Mouse (Mus musculus): Measurements from ENCODE around the gene Noxo1. TPM values are rescaled to one million over a fixed set of nuclear protein-coding genes. Genes with fewer than 3 reads are reported as not detected.

The Noxo1 gene
- polyA plus RNA-seq, 1 experiment from 2014 or later, result 1.5 TPM

DNA sequence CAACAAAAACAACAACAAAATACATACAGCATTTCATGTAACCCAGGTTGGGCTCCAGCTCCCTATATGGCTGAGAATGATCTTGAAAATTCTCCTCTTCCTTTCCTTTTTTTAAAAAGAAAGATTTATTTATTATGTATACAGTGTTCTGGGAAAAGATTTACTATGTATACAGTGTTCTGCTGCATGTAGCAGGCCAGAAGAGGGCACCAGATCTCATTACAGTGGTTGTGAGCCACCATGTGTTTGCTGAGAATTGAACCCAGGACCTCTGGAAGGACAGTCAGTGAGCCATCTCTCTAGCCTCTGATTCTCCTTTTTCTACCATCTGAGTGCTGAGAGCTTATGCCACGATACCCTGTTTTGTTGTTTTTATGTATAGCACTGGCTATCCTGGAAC, 38.5 kb downstream of the Noxo1 start:
- H3K9me3 ChIP-seq (replicated peaks), result no peaks in the 10 kb centered on the region
- H3K4me3 ChIP-seq (replicated peaks), result no peak overlapping the region
- WGBS, result 87% methylated on average over 1 of the region's 1 CpGs
- peaks cover 18% of the 10 kb centered on the region for H3K4me1 ChIP-seq
- no peak overlapping the region for H3K27ac ChIP-seq
- H3K27me3 ChIP-seq, result no peaks in the 10 kb centered on the region
- ATAC-seq (replicated peaks; ENCODE audit: low FRiP score), result no peak
- H3K36me3 ChIP-seq, result peaks cover 2% of the 10 kb centered on the region; the same call in 1 of the 2 replicates
- no peak overlapping the region for H3K4me2 ChIP-seq
- H3K9ac ChIP-seq, result no peak overlapping the region

- Histone ChIP-seq H3K27me3 (no peaks in the 10 kb centered on the region), H3K9ac (no peak overlapping the region), H3K36me3 (peaks cover 10% of the 10 kb centered on the region), H3K4me1 (peaks cover 18% of the 10 kb centered on the region), H3K9me3 (replicated peaks) (no peaks in the 10 kb centered on the region), H3K4me2 (peak overlapping the region; percentile 87; the same call in 1 of the 2 replicates), H3K4me3 (replicated peaks) (no peak overlapping the region), H3K27ac (peak overlapping the region; percentile 71)
- WGBS, result 87% methylated on average over 7 of the region's 7 CpGs
- no peak for ATAC-seq (replicated peaks; ENCODE audit: low FRiP score)
Observed at GRCm38 (mm10) chr17:24735446-24735845, 39.4 kb downstream of the Noxo1 start.

- H3K36me3 ChIP-seq, result peaks cover 18% of the 10 kb centered on the region
- no peaks in the 10 kb centered on the region for H3K27me3 ChIP-seq
- H3K4me2 ChIP-seq, result peak within 1 kb of the TSS; percentile 87
- H3K4me3 ChIP-seq (replicated peaks), result peak within 1 kb of the TSS; percentile 68
- H3K9me3 ChIP-seq (replicated peaks), result no peaks in the 10 kb centered on the region
- peak within 1 kb of the TSS; percentile 66 for H3K9ac ChIP-seq
- 1% methylated on average over 29 of the region's 29 CpGs for WGBS
- peak; percentile 96 for ATAC-seq (replicated peaks; ENCODE audit: low FRiP score)
- peak within 1 kb of the TSS; percentile 81 for H3K27ac ChIP-seq
- H3K4me1 ChIP-seq, result peaks cover 18% of the 10 kb centered on the region
Observed at GRCm38 (mm10) chr17:24736330-24737051, 40.5 kb downstream of the Noxo1 start, which contains the start of gene Msrb1. Gene Msrb1 (plus strand): TSS chr17:24736642.

DNA sequence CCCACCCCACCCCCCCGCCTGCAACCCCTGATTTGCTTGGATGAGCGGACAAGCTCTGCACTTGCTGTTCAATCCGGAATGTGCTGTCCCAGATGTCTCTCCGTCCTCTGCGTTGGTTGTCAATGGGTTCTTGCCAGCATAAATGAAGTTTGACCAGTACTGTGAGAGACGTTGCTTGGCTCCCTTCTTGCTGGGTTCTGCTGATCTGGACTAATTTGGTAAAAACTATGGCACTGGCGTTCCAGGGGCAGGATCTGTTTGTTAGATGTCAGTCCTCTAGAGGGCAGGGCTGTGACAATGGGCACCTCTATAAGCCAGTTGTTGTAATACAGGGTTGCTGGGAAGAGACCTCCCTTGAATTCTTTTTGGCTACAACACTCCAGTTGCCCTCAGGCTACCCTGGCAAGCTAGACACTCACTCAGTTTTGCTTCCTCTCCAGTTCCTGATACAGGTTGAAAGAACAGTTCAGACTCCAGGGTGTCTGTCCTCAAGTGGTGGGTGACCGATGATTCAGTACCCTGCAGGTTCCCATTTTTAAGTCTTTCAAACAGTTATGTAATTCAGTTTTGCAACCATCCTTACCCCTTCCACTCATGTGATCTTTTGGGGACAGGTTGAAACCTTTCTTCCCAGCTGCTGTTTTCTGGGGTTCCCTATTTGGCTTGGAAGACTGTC, 41.2 kb downstream of the Noxo1 start:
- Histone ChIP-seq H3K9me3 (replicated peaks) (no peaks in the 10 kb centered on the region), H3K36me3 (peaks cover 24% of the 10 kb centered on the region), H3K4me1 (peaks cover 18% of the 10 kb centered on the region), H3K9ac (peak overlapping the region; percentile 66), H3K4me3 (replicated peaks) (peak overlapping the region; percentile 68), H3K27ac (0 out of 2 replicates have a peak overlapping the region, but pooled peaks have one; percentile 81), H3K27me3 (no peaks in the 10 kb centered on the region), H3K4me2 (peak overlapping the region; percentile 87)
- WGBS, result 24% methylated on average over 8 of the region's 8 CpGs
- ATAC-seq (replicated peaks; ENCODE audit: low FRiP score), result no peak

GRCm38 (mm10) chr17:24738238-24738637, 42.2 kb downstream of the Noxo1 start:
- WGBS, result 76% methylated on average over 4 of the region's 4 CpGs
- no peak overlapping the region for H3K27ac ChIP-seq
- H3K9ac ChIP-seq, result no peak overlapping the region
- peaks cover 31% of the 10 kb centered on the region for H3K36me3 ChIP-seq
- H3K4me1 ChIP-seq, result peaks cover 18% of the 10 kb centered on the region
- H3K9me3 ChIP-seq (replicated peaks), result no peaks in the 10 kb centered on the region
- H3K4me3 ChIP-seq (replicated peaks), result no peak overlapping the region
- no peaks in the 10 kb centered on the region for H3K27me3 ChIP-seq
- ATAC-seq (replicated peaks; ENCODE audit: low FRiP score), result no peak
- H3K4me2 ChIP-seq, result no peak overlapping the region

DNA sequence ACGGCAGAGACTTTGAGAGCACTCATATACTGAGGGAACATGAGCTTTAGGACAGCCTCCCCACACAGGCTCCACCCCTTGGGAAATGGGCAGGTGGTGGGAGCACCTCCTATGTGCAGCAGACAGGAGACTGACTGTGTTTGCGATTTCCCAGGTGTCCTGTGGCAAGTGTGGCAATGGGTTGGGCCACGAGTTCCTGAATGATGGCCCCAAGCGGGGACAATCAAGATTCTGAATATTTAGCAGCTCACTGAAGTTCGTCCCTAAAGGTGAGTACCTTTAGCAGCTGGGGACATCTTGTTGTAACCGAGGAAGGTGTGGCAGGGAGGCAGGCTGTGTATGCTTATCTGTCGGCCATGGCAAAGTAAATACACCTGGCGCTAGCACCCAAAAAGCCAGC, 43.9 kb downstream of the Noxo1 start:
- Histone ChIP-seq H3K27ac (no peak overlapping the region), H3K9ac (no peak overlapping the region), H3K4me2 (no peak overlapping the region), H3K9me3 (replicated peaks) (no peaks in the 10 kb centered on the region), H3K4me3 (replicated peaks) (no peak overlapping the region), H3K27me3 (no peaks in the 10 kb centered on the region), H3K36me3 (peaks cover 31% of the 10 kb centered on the region), H3K4me1 (peaks cover 18% of the 10 kb centered on the region)
- ATAC-seq (replicated peaks; ENCODE audit: low FRiP score), result no peak
- 85% methylated on average over 8 of the region's 8 CpGs for WGBS

DNA sequence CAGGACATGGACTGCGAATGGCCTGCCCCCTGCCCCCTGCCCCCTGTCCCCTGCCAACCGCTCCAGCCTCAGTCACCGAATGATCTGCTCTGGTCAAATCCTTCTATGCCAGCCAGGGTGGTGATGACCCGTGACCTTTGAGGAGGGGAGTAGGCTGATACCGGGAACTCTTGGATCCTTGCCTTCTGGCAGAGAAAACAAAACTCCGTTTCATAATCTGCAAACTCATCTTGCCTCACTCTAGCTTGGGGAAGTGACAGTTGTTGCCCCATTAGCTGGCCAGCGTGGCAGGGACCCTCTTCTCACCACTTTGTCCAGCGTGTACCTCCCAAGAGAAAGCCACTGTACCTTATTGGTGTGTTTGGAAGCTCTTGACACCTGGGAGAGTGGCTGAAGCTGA, 46.3 kb downstream of the Noxo1 start:
- no peak for ATAC-seq (replicated peaks; ENCODE audit: low FRiP score)
- Histone ChIP-seq H3K9ac (no peak overlapping the region), H3K9me3 (replicated peaks) (no peaks in the 10 kb centered on the region), H3K4me1 (peaks cover 17% of the 10 kb centered on the region), H3K36me3 (peaks cover 31% of the 10 kb centered on the region), H3K4me3 (replicated peaks) (no peak overlapping the region), H3K27ac (no peak overlapping the region), H3K4me2 (no peak overlapping the region), H3K27me3 (no peaks in the 10 kb centered on the region)
- 65% methylated on average over 8 of the region's 8 CpGs for WGBS

GRCm38 (mm10) chr17:24743896-24744295, 47.9 kb downstream of the Noxo1 start:
- Histone ChIP-seq H3K27me3 (no peaks in the 10 kb centered on the region), H3K9ac (no peak overlapping the region), H3K4me3 (replicated peaks) (no peak overlapping the region), H3K27ac (no peak overlapping the region), H3K4me2 (no peak overlapping the region), H3K9me3 (replicated peaks) (no peaks in the 10 kb centered on the region), H3K36me3 (peaks cover 31% of the 10 kb centered on the region), H3K4me1 (peaks cover 12% of the 10 kb centered on the region)
- WGBS, result 79% methylated on average over 5 of the region's 5 CpGs
- no peak for ATAC-seq (replicated peaks; ENCODE audit: low FRiP score)

GRCm38 (mm10) chr17:24744381-24744780, 48.3 kb downstream of the Noxo1 start:
- Histone ChIP-seq H3K4me2 (no peak overlapping the region), H3K9me3 (replicated peaks) (no peaks in the 10 kb centered on the region), H3K27me3 (no peaks in the 10 kb centered on the region), H3K36me3 (peaks cover 30% of the 10 kb centered on the region), H3K4me3 (replicated peaks) (no peak overlapping the region), H3K9ac (no peak overlapping the region), H3K4me1 (peaks cover 12% of the 10 kb centered on the region), H3K27ac (no peak overlapping the region)
- 70% methylated on average over 3 of the region's 3 CpGs for WGBS
- ATAC-seq (replicated peaks; ENCODE audit: low FRiP score), result no peak

- no peaks in the 10 kb centered on the region for H3K9me3 ChIP-seq (replicated peaks)
- no peak overlapping the region for H3K27ac ChIP-seq
- no peak overlapping the region for H3K4me3 ChIP-seq (replicated peaks)
- WGBS, result 20% methylated on average over 7 of the region's 7 CpGs
- H3K4me2 ChIP-seq, result no peak overlapping the region
- no peak overlapping the region for H3K9ac ChIP-seq
- ATAC-seq (replicated peaks; ENCODE audit: low FRiP score), result peak; percentile 79
- H3K36me3 ChIP-seq, result peaks cover 18% of the 10 kb centered on the region
- H3K27me3 ChIP-seq, result peaks cover 11% of the 10 kb centered on the region
- H3K4me1 ChIP-seq, result peaks cover 12% of the 10 kb centered on the region
Observed at GRCm38 (mm10) chr17:24745526-24746497, 49.8 kb downstream of the Noxo1 start.

DNA sequence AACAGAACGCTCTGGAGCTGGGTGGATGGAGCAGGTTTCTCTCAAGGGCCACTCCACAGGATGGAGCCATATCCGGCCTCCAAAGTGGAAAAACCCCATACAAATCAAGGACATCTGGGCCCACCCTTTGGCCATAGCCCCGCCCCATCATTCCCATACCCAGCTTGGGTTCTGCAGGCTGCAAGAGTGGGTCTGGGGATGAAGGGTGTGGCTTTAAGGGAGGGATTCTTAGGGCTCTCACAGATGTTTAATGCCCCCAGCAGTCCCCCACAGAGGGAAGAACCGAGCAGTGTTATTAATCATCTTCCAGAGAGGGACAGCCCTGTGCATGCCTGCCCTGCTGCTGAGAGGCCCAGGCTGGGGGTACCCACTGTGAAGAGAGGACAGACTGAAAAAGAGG, 51.0 kb downstream of the Noxo1 start:
- H3K4me2 ChIP-seq, result no peak overlapping the region
- peaks cover 22% of the 10 kb centered on the region for H3K27me3 ChIP-seq
- H3K36me3 ChIP-seq, result peaks cover 7% of the 10 kb centered on the region
- peaks cover 16% of the 10 kb centered on the region for H3K4me1 ChIP-seq
- H3K9me3 ChIP-seq (replicated peaks), result no peaks in the 10 kb centered on the region
- ATAC-seq (replicated peaks; ENCODE audit: low FRiP score), result 0 out of 2 replicates have a peak, but pooled peaks have one; percentile 55
- no peak overlapping the region for H3K4me3 ChIP-seq (replicated peaks)
- no peak overlapping the region for H3K9ac ChIP-seq
- 0 out of 2 replicates have a peak overlapping the region, but pooled peaks have one; percentile 18 for H3K27ac ChIP-seq
- WGBS, result 34% methylated on average over 4 of the region's 4 CpGs
